Mouse (Mus musculus) cerebral cortex, adult 2 months (tissue): Measurements from ENCODE around the gene Narfl.

Experiments used
- WGBS: fragments of 180-500 bp; shearing (Covaris S2); methylation state at CpG from one replicate; pipeline ENCODE4 v1.1.7; 2018; 5-methylcytosine and 5-hydroxymethylcytosine counted together

Narfl gene

GRCm38 (mm10) chr17:25773549-25774120, at the start of gene Narfl:
Gene Narfl (plus strand): TSS chr17:25773776.
- 0% methylated on average over 37 of the region's 37 CpGs for WGBS

DNA sequence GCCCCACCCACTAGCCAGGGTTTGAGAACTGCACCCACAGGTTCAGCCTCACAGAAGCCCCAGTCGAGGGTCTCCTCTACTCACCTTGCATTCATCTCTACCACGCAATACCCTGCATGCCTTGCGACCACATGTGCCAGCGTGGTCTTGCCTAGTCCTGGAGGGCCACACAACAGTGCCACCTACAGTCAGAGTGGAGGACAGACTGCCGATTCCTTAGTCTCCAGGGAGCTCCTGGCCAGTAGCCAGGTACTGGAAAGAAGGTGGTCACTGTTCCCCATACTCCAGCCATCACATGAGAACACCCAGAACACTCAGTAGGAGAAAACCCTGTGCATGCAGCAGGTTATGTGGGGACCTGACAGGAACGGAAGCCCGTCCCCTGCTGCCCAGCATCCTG, 49.7 kb upstream of the Narfl start:
- WGBS: 76% methylated on average over 7 of the region's 7 CpGs

- 86% methylated on average over 6 of the region's 6 CpGs for WGBS
These were observed 48.3 kb upstream of the Narfl start for GRCm38 (mm10) chr17:25725264-25725663.

DNA sequence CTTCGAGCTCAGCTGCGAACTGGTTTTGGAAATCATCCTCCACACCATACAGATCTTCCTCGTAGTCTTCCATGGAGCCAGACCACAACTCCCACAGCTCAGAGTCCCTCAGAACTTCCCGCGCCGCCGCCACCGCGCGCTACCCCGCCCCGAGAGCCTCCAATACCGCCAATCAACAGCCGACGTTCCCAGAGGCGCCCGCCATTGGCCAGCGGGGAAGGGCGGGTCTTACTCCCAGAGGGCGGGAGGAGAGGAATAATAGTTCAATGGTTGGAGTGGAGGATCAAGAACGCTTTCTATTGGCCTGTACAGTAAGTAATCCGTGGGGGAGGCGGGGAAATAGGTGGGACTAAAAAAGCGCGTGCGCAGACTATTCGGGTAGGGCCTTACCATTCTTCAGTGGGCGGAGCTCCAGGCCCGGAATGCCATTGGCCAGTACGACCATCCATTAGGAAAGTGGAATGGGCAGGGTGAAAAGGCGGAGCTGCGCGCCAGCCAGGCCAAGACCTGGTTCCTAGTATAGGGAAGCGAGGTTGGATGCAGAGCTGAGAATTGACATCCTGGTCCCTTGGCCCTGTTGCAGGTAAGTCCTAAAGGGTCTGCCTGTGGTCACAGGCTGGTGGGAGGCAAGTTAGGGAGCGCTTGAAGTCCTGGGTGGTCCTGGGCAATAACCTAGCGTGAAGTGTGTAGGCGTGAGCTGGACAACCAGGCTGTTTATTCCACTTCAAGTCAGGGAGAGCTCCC, 46.1 kb upstream of the Narfl start, which contains the start of the genes Chtf18 and Rpusd1:
TSS of gene Chtf18 (minus strand) at position 155 of the 744 bp plus-strand sequence.
TSS of gene Rpusd1 (plus strand) at position 406 of the 744 bp plus-strand sequence.
- under 1% methylated on average over 37 of the region's 37 CpGs for WGBS

GRCm38 (mm10) chr17:25728009-25728270, 45.6 kb upstream of the Narfl start:
- 12% methylated on average over 4 of the region's 4 CpGs for WGBS

GRCm38 (mm10) chr17:25732082-25732481, 41.5 kb upstream of the Narfl start:
- 13% methylated on average over 2 of the region's 2 CpGs for WGBS

- WGBS: 77% methylated on average over 5 of the region's 5 CpGs
These were observed 38.3 kb upstream of the Narfl start for GRCm38 (mm10) chr17:25735246-25735645.

DNA sequence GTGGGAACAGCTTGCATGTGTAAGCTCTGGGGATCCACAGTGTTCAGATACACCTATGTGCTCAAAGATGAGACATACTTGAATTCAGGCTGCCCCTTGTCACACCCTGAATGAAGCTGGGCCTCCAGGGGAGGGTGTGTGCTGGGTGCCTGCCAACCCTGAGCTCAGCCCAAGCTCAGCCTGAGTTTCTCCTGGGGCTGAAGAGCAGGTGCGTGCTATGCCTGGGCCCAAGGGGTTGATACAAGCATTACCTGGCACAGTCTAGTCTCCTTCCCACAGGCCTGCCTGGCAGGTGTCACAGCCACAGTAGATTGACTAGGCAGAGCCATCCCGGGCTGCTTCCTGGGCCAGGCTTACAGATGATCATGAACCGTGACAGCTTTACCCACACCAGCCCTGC, 37.8 kb upstream of the Narfl start, which contains the start of gene Mslnl:
TSS of gene Mslnl (plus strand) at position 298 of the 400 bp plus-strand sequence.
- 66% methylated on average over 3 of the region's 3 CpGs for WGBS

DNA sequence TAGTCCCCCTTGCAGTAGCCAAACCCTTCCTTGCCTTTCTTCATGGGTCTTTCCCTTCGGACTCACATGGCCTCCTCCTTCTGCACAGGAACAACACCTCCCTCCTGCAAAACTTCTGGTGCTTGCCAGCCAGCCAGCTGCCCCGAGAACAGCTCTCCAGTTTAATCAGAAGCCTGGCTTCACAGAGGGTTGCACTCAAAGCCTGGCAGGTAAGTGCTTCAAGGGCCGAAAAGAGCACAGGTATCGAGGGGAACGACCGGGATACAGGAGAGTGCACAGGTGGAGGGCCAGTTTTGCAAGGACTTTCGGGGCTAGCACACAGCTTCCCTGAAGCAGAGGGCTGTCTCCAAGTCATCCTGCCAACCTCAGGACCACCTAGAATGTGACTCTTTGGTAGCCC, 34.7 kb upstream of the Narfl start:
- WGBS: 72% methylated on average over 7 of the region's 7 CpGs

DNA sequence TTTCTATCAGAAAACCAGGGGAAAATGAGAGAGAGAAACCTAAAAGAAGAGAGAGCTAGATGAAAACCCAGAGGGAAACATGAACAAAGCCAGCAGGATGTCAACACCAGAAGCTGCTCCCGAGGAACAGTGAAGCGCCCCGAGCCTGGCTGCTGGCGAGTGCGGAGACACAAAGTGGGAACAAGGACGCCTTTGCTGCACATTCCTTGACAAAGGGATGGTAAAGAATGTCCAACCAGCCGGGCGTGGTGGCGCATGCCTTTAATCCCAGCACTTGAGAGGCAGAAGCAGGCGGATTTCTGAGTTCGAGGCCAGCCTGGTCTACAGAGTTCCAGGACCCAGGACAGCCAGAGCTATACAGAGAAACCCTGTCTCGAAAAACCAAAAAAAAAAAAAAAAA, 32.1 kb upstream of the Narfl start:
- 75% methylated on average over 12 of the region's 12 CpGs for WGBS

DNA sequence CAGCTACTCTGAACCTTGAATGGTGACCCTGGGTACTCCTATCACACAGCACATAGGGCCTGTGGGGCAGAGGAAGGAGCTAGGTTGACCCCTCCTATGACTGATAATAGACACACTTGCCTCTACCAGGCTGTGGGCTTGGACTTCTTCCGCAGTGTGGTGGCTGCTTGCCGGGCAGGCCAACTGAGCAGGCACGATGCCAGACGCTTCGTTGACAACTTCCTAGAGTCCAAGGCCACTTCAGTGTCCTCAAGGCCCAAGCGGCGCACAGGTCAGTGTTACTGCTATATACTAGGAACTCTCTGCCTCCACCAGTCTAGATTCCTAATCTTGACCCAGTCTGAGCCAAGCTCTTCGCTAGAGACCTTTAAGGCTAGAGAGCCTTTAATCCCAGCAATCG, 29.7 kb upstream of the Narfl start:
- WGBS: 91% methylated on average over 9 of the region's 9 CpGs

DNA sequence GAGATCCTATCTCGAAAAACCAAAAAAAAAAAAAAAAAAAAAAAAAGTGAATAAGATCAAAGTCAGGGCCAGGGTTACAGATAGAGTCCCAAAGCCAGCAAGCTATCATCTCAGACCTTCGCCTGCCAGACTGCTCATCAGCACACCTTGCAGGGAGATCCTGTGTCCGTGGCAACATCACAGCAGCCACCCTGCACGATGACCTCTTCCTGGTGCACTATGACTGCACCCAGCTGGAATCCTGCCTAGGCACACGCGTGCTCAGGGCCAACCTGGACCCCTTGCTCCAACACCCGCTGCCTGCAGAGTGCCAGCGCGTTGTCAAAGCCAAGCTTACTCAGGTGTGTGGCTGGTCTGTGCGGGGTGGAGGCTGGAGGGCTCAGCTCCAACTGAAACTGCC, 29.3 kb upstream of the Narfl start:
- WGBS: 83% methylated on average over 10 of the region's 10 CpGs

DNA sequence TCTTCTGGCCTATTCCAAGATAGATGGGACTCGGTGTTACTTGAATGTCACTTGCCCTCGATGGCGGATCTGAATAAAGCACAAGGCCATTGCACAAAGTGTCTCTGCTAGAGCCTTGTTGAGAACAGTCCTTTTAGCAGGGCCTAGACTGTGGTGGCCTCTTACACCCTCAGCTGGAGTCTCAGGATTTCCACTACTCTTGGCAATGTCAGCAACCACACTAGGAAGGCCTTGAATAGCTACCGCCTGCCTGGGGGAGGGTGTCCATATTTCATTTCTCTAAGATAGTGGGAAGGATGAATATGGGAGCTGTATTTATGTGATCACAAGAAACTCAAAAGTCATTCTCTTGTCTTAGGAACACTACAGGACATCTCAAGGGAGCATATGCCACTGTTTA, 25.3 kb upstream of the Narfl start:
- 86% methylated on average over 4 of the region's 4 CpGs for WGBS

GRCm38 (mm10) chr17:25749314-25749713, 24.3 kb upstream of the Narfl start:
- WGBS: 86% methylated on average over 6 of the region's 6 CpGs

- 41% methylated on average over 5 of the region's 5 CpGs for WGBS
These were observed 22.1 kb upstream of the Narfl start for GRCm38 (mm10) chr17:25751446-25751845.

GRCm38 (mm10) chr17:25754241-25754640, 19.3 kb upstream of the Narfl start, which contains the start of gene Msln:
Gene Msln (minus strand): TSS chr17:25754378.
- WGBS: 89% methylated on average over 9 of the region's 9 CpGs

DNA sequence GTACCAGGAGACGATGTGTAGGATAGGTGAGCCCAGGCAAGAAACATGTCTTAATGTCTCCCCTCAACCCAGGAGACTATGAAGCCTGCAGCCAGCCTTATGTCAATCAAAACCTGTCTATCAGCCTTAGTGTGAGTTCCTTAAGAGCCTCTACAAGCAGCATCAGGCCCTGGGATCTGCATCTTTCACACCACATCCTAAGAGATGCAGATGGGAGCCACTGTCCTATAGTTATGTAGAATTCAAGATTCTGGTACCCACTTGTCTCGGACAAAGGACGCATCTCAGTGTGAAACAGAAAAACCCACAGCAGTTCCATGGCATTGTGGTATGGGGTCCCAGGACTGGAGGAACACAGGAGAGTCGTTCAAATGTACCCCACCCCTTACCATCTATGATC, 18.5 kb upstream of the Narfl start:
- 90% methylated on average over 4 of the region's 4 CpGs for WGBS

GRCm38 (mm10) chr17:25755627-25756377, 17.8 kb upstream of the Narfl start:
- WGBS: 65% methylated on average over 4 of the region's 4 CpGs

- WGBS: 82% methylated on average over 9 of the region's 9 CpGs
These were observed 17.0 kb upstream of the Narfl start for GRCm38 (mm10) chr17:25756378-25757242.

DNA sequence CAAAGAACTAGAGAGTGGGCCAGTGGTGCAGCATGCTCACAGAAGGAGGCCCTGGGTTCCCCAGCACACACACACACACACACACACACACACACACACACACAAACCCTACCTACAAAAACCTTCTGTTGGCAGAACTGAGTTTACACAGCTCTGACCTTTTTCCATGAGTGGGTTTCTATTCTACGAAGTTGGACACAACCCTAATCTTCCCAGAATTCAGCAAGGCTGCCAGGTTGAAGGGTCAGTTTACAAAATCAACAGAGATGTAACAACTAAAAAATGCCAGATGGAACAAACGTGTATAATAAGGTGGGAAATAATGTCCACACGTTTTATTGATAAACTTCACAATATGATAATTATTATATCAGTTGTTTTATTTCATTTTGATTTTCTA, 15.9 kb upstream of the Narfl start:
- WGBS: 75% methylated on average over 3 of the region's 3 CpGs

DNA sequence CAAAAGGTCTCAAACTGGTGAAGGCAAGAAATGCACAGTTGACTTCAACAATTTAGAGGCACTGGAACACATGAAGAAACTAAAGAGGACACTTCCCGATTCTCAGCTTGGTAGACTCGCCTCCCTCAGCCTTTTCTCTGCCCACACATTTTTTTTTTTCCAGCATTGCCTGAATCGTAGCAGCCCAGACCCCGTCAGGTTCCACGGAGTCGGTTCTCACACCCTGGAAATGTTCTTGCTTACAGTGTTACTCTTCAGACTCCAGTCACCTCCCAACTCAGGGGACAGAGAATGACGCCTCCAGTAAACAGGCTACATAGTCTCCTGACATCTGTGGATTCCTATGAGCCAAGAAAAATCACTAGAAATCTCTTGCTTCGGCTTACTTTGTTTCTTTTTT, 13.4 kb upstream of the Narfl start:
- 39% methylated on average over 8 of the region's 8 CpGs for WGBS

DNA sequence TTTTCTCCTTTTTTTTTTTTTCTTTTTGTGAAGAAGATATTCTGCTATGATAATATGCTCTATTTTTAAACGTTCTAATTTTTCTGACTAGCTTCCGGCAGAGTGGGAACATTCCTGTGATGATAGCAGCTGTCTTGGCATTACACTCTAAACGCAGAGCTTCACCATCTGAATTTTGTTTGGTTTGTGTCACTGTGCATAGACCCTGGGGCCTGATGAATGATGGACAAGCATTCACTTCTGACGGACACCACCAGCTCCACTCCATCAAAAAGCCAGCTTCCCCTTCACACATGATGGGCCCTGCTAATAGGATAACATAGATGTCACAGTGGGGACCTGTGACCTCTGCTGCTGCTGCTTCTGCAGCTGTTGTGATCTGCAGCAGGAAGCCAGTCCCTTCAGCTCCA, 12.0 kb upstream of the Narfl start:
- WGBS: 27% methylated on average over 4 of the region's 4 CpGs
